Mouse (Mus musculus): ENCODE data around the gene Gnas.

The Gnas gene

GRCm38 (mm10) chr2:174284011-174284410, at the start of gene Gnas:
Gene Gnas, plus strand, starts transcription at chr2:174284320.
- no peak for DNase-seq

GRCm38 (mm10) chr2:174242431-174242830, 41.7 kb upstream of the Gnas start:
- no peak for DNase-seq

GRCm38 (mm10) chr2:174251963-174252362, 32.2 kb upstream of the Gnas start:
- no peak for DNase-seq

- no peak for DNase-seq
Observed at GRCm38 (mm10) chr2:174257312-174257711, 26.8 kb upstream of the Gnas start.

- no peak for DNase-seq
Observed at GRCm38 (mm10) chr2:174260004-174260403, 24.1 kb upstream of the Gnas start.

GRCm38 (mm10) chr2:174260908-174261800, 23.0 kb upstream of the Gnas start:
- no peak for DNase-seq

- no peak for DNase-seq
Observed at GRCm38 (mm10) chr2:174261801-174262200, 22.3 kb upstream of the Gnas start.

- no peak for DNase-seq
Observed at GRCm38 (mm10) chr2:174263110-174263815, 20.9 kb upstream of the Gnas start.

GRCm38 (mm10) chr2:174264248-174264647, 19.9 kb upstream of the Gnas start:
- DNase-seq: no peak

- no peak for DNase-seq
Observed at GRCm38 (mm10) chr2:174270416-174270815, 13.7 kb upstream of the Gnas start.

- no peak for DNase-seq
Observed at GRCm38 (mm10) chr2:174271459-174271858, 12.7 kb upstream of the Gnas start.

- no peak for DNase-seq
Observed at GRCm38 (mm10) chr2:174273131-174273530, 11.0 kb upstream of the Gnas start.

- no peak for DNase-seq
Observed at GRCm38 (mm10) chr2:174273961-174274360, 10.2 kb upstream of the Gnas start.

- no peak for DNase-seq
Observed at GRCm38 (mm10) chr2:174279771-174280170, 4.3 kb upstream of the Gnas start.

GRCm38 (mm10) chr2:174283341-174283740, 779 bp upstream of the Gnas start:
- DNase-seq: no peak

GRCm38 (mm10) chr2:174284807-174285457, 812 bp downstream of the Gnas start:
- DNase-seq: no peak

GRCm38 (mm10) chr2:174285921-174286470, 1.9 kb downstream of the Gnas start:
- DNase-seq: no peak

- DNase-seq: no peak
Observed at GRCm38 (mm10) chr2:174287921-174288320, 3.8 kb downstream of the Gnas start.

GRCm38 (mm10) chr2:174288673-174289430, 4.7 kb downstream of the Gnas start:
- no peak for DNase-seq

GRCm38 (mm10) chr2:174291029-174291661, 7.0 kb downstream of the Gnas start:
- DNase-seq: no peak

GRCm38 (mm10) chr2:174291662-174292030, 7.5 kb downstream of the Gnas start:
- DNase-seq: no peak

- DNase-seq: no peak
Observed at GRCm38 (mm10) chr2:174294457-174294856, 10.3 kb downstream of the Gnas start.
